Mouse (Mus musculus) layer of hippocampus, adult 8-10 months (tissue): ENCODE results near the gene Anp32a. TPM values are rescaled to one million over a fixed set of nuclear protein-coding genes. Genes with fewer than 3 reads are reported as not detected.

Source experiments
- DNase-seq, 2 experiments: peaks; one replicate each; pipeline ENCODE4 v3.0.0; 2022; ENCODE audit warnings: low spot score in 2 of 2
- total RNA-seq, 4 experiments: library from RNA; stranded (reverse); gene quantifications; 2 replicates each; pipeline ENCODE4 v1.2.4; 2022

Gene Anp32a
- total RNA-seq, 4 experiments from 2014 or later = 303 to 406 (median 351) TPM

DNA sequence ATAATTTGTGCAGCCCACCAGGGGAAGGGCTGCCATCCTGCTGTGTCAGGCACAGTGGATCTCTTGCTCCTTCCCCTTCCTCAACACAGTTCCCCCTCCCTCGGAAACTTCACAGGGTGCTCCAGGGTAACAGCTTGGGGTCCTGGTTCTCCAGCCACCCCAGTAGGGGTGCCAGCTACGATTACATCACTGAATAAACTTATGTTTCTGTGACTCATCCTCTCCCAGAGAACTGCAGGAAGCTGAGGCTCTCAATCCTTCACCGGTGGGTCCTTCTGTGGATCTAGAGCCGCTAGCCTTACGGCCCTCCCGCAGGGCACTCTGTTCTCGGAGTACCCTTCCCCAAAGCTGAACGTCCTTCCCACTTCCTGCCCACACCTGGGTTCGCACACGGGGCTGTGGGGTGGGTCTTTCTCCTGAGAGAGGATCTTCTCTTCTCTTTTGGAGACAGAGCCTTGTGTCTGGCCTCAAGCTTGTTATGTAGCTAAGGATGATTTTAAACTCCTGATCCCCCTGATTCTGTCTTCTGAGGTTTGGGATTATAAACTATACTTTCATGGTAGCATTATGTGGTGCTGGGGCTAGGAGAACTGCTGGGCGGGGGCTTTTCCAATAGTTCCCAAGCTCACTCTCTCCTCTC lies 59.6 kb downstream of the Anp32a start:
- no peak for DNase-seq

DNA sequence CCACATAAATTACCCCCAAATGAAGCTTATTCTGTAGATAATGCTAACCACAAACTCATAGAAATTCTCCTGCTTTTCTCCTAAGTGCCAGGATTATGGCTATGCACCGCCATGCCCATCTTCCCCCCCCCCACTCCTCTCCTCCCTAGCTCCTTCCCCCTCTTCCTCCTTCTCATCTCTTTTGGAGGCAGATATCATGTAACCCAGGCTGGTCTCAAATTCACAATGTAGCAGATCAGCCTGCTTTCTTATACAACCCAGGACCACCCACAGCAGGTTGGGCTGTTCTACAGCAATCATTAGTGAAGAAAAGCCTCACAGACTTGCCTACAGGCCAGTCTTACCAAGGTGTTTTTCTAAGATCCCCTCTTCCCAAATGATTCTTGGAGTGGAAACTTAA lies 60.5 kb downstream of the Anp32a start:
- DNase-seq = no peak

DNA sequence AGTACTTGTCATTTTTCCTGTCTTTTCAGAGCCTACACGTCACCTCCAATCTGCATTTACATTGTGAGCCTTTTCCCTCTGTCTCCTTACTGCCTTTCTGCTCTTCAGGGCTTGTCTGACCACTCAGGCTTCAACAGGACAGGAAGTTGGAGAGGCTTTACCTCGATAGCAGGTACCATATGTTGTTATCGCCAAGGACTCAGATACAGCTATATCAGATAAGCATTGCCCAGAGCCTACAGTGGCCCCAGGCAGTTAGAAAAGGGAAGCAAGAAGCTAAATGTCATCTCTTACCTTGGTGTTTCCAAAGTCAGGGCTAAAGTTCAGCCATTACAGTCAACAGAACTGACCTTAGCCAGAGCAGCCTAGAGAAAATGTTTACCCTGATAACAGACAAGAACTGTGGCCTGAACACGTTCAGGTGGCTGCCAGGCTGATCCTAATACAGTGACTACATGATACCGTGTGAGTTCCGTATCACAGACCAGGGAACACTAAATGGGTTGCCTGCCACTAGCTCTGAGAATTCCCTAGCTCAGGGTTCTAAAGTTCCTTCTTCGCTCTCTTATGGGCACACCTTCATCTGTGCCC lies 65.4 kb downstream of the Anp32a start:
- no peak for DNase-seq

DNA sequence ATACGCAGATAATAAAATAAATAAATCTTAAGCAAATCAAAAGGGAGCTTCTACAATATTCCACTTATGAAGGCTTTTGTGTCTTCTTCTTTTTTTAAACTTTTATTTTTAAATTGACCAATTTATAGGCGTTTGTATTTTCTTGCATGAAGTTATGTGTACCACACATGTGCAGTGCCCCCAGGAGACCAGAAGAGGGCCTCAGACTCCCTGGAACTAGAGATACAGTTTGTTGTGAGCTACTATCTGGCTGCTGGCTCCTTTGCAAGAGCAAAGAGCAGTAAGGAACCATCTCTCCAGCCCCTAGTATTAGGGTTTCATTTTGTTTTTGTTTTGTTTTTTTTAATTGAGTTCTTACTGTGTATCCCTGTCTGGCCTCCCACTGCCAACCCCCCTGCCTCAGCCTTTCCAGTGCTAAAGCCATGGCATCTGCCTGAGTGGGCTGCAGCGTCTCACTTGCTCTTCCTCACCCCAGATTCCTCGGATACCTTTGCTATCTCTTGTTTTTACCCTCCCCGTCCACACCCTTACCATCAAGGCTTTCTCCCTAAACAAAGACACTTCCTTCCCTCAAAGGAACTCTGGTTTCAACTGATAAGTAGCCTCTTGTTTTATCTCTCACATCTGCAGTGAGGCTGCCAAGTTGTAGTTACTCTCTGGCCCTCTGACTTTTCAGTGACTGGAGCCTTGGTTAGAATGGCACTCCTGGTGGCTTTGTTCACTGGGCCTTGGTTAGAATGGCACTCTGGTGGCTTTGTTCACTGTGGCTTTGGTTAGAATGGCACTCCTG lies 66.5 kb downstream of the Anp32a start:
- no peak for DNase-seq

DNA sequence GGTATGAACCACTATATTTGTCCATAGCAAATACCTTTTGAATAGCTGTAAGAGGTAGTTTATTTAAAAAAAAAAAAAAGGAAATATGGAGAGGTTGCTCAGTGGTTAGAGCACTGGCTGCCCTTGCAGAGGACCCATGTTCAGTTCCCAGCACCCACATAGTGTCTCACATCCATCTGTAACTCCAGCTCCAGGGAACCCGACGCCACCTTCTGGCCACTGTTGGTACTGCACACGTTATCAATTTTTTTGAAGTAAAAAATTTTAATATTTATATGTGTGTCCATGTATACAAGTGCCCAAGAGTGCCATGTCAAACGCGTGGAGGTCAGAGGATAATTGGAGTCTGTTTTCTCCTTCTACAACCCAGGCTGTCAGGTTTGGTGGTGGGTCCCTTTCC lies 77.6 kb downstream of the Anp32a start:
- no peak for DNase-seq

DNA sequence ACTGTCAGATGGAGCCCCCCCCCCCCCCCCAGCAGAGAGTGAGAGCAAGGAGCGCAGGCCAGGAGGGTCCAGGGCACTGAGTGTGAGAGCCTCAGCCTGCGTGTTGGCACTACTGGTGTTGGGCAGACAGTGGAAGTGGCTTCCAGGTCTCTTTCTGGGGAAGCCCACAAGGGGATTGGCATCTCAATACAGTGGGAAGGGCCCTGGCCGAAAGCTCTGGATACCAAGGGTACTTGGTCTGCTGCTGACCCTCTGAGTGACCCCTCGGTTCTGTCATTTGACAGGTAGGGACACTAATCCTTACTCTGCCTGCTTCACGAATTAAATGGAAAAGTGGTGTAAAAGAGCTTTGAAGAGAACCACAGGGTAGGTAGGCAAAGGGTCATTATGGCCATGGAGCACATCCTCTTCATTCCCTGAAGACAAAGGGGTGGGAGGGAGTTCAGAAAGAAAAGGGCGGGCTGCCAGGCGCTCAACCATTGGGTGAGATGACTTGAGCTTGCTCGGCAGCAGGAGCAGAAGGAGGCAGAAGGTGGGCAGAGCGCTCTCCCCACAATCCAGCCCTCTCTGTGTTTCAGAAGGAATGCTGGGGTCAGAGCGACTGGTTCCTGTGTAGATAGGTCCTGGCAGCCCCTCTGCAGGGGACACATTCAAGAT lies 79.3 kb downstream of the Anp32a start:
- no peak for DNase-seq

DNA sequence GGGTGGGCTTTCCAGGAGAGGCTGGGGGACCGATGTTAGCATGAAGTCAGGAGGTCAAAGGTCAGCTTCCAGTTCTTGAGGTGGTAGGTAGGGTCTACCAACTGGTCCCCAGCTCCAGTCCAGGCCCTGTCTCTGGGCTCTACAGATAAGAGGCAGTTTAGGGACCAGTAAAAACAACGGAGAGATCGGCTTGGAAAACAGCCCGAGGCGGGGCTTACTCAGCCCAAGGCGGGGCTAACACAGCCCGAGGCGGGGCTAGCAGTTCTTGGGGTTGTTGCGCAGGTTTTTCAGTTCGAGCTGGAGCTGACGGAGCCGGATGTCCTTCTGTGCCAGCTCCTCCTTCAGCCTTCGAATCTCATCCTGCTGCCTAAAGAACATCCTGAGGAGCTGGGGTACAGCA lies 79.9 kb downstream of the Anp32a start:
- peak in 1 of 2 experiments; percentile 76 for DNase-seq

DNA sequence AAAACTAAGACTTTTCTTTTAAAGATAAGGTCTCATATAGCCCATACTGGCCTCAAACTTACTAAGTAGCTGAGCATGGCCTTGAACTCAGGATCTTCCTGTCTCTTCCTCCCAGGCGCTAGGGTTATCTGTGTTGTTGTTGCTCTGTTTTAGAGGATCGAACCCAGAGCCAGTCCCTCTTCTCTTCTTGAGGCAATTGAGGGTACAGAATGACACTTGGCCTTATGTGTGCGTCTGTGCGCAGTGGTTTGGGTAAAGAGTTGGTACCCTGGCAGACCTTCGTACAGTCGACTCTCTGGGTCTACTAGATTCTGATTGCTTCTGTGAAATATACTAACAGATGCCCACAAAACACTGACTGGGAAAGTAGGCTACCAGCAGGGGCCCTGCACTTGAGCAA lies 80.8 kb downstream of the Anp32a start:
- no peak for DNase-seq

DNA sequence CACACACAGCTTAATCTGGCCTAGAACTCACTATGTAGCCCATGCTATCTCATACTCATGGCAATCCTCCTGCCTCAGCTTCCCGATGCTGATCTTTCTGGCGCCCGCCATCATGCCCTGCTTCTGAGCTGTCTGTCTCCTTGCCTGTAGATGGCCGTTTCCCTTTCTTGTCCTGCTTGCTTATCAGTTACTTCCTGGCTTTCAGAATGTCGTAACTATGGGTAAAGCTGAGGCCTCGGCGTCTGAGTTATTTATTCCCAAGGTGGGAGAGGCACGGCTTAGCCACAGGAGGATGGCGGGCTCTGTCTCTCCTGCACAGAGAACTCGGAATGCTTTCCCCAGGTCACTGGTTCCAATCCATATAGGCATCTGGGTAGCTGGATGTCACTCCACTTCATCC lies 81.8 kb downstream of the Anp32a start:
- DNase-seq = no peak

DNA sequence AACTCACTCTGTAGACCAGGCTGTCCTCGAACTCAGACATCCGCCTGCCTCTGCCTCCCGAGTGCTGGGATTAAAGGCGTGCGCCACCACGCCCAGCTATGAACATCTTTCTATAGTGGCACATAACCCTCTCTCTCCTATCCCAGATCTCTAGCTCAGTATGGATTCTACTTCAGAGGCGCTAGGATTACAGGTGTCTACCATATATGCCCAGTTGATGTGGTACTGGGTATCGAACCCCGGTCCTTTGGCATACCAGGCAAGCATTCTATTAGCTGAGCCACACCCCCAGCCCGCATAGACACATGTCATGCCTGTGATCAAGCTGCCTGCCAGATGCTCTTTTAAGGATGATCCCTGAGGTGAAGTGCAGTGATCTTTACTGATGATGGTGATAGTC lies 82.8 kb downstream of the Anp32a start:
- DNase-seq = no peak

DNA sequence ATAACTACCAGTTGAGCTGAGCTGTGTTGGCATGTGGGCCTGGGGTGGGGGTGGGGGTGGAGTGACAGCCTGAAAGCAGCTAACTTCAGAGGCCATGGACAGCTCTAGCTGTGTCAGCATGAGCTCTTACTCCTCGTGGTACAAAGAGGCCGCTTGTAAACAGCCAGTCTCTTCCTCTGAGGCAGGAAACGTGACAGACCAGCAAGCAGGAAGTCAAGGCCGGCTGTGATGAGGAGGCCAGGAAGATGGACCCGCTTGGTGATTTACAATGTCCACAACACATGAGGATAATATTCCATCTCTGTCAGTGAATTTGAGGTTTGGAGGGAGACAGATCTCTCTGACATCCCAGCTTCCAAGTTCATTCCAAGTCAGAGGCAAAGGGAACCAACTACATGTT lies 84.2 kb downstream of the Anp32a start:
- DNase-seq = no peak

DNA sequence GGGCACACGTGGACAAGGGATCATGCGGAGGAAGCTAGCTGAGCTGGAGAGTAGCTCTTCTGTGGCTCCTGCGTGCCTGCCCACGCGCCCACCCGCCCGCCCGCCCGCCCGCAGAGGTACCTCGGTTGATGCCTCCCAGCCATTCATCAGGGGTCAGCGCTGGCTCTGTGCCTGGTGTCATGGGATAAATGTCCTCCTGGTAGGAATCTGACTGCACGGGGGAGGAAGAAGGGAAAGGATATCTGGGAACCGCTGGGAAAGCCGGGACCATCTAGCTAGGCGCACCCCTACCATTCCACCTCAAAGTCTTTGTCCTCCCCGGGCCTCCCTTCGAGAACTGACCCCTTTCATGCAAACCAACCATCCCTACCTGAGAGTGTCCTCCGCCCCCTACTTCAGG lies 84.9 kb downstream of the Anp32a start:
- DNase-seq = no peak

DNA sequence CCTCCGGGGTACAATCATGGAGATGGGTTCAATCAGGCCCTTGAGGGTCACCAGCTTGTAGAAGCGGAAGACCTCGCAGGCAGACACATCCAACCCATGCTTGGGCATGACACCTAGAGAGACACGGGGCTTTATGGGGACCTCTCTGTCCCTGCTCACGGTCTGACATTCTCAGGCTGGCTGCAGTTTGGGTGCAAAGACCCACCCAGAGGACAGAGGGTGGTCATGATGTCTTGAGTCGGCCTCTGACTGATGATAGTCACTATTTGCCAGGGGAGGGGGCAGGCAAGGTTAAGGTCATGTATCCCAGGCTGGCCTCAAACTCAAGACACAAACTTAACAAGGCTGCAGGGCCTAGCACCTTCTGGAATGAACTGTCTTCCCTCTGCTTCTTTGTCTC lies 85.4 kb downstream of the Anp32a start:
- DNase-seq = no peak

DNA sequence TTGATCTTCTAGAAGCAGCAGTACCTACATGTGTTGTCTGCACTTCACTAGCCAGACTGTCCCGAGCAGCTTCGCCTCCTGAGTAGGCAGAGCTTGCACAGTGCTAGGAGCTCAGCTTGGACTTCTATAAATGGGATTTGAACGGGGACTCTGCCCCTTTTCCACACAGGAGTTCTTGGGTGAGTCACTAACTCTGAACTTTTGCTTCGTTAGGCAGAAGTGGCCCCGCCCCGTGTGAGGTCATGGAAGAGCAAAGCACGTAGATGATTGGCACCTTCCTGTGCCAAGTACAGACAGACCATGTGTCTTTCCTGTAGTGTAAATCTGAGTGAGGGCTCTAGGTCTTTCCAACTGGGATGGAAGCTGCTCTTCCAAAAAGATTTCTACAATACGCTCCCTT lies 85.9 kb downstream of the Anp32a start:
- no peak for DNase-seq

Other genes starting within 250 kb of the Anp32a start
- 10 to 100 TPM; 22.8 to 25.0 (median 24.5) TPM for gene Glce, start 218.6 kb upstream of the Anp32a start, total RNA-seq
- under 1 TPM; 0.14 to 0.21 (median 0.20) TPM for gene Spesp1, start 59.1 kb upstream of the Anp32a start, total RNA-seq
- 100 to 1,000 TPM; 201 to 245 (median 216) TPM for gene Coro2b, start 195.8 kb downstream of the Anp32a start, total RNA-seq